Mouse (Mus musculus) heart, postnatal 14 days (tissue): Measurements from ENCODE around the gene Klf4. TPM values are rescaled to one million over a fixed set of nuclear protein-coding genes. Genes with fewer than 3 reads are reported as not detected.

Experiments used
- DNase-seq, 2 experiments: peaks; one replicate each; pipeline ENCODE4 v3.0.0; 2021 to 2022
- intact Hi-C: fragments of 180-260 bp; cut with DNase I; formaldehyde crosslinking; loops from one replicate; pipeline ENCODE4 v1.15.1; 2025
- long read RNA-seq, 2 experiments: library from polyadenylated mRNA; stranded (forward); transcript quantifications; one replicate each; pipeline ENCODE4 v2.0.0; 2021
- total RNA-seq, 2 experiments: library from RNA; stranded (reverse); gene quantifications; 2 replicates each; pipeline ENCODE4 v1.2.3; 2021

Gene Klf4
- 10 to 100 TPM; 58.8 to 59.1 TPM for total RNA-seq
- long read RNA-seq, experiment 1, transcript Klf4-201 (5 exons, 3,029 nt): major isoform, 37 of 48 reads
- long read RNA-seq, experiment 1, partial matches to known transcripts: 5 of 48 reads
- long read RNA-seq, experiment 1, other reads (novel, unspliced or antisense): 6 of 48 reads
- long read RNA-seq, experiment 2, transcript Klf4-201 (5 exons, 3,029 nt): major isoform, 12 of 17 reads
- long read RNA-seq, experiment 2, partial matches to known transcripts: 4 of 17 reads
- long read RNA-seq, experiment 2, other reads (novel, unspliced or antisense): 1 of 17 reads

DNA sequence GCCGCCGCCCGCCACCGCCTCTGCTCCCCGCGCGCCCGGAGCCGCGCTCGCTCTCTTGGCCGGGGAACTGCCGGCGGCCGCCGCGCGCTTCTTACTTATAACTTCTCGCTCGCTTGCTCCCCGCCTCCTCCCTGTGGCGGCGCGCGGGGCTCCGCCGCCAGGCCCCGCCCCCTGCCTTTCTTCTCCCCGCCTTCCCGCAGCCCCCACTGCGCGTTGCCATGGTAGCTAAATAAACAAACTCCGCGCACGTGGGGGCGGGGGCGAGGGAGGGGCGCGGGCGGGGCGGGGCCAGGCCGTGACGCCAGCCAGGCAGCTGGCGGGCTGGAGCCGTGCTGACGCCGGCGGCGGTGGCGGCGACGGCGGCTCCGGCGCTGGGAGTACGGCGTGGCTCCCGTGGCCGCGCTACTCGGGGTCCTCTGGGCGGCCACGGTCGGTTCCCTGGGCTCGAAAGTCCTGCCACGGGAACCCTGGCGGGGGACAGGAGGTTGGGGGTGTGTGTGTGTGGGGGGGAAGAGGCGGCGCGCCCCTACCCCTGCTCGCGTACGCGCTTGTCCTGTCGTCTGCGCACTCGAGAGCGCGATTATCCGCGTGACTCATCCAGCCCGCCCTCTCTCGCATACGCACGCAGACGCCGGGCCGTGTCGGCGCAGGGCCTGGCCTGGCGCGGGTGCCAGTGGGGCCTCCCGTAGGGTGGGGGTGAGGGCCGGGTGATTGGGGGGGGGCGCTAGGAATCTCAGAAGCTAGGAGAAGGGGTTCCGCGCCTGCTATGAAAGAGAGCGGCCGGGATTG is at the start of gene Klf4:
Gene Klf4, minus strand, starts transcription at position 60 of the 789 bp plus-strand sequence.
- intact Hi-C loops: loop anchor here (2.0 to 5.0 kb wide), 3 partner anchors 290 to 830 kb away; no protein-coding TSS in a partner anchor
- peak; percentile 95 to 96 for DNase-seq

DNA sequence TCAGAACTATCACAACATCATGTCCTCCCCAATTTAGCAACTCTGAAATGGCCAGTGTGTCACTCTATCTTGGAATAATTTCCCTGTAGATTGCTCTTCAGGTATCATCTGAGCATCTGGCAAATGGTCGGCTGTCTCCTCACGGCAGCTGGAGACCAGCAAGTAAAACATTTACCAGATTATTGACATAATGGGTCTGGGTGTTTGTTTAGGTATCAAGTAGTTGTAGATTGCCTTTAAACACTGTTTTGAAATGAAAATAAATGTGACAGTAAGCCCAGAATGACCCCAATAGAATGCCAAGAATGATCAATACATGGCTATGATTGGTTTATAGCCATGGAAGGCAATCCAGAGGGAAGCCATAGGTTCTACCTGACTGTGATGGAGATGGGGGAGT is 39.2 kb upstream of the Klf4 start:
- intact Hi-C loops: no loop called here
- DNase-seq: no peak

DNA sequence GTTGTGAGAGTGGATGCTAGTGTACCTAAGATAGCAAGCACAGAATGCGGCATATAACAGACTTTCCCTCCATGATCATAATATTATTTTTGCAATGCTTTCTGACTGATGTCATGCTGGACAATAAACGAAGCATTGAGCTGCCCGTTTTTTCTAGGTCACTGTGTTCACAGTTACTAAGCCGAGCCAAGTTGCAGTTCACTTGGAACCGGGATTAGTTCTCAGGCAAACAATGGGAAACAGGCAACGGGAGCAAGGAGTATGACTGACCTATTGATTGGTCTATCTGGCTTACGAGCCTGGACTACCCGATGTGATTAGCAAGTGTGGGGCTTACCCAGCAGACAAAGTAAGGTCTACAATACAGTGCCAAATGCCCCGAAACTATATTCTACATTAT is 35.7 kb upstream of the Klf4 start:
- peak; percentile 8 to 19 for DNase-seq
- intact Hi-C loops: no loop called here

DNA sequence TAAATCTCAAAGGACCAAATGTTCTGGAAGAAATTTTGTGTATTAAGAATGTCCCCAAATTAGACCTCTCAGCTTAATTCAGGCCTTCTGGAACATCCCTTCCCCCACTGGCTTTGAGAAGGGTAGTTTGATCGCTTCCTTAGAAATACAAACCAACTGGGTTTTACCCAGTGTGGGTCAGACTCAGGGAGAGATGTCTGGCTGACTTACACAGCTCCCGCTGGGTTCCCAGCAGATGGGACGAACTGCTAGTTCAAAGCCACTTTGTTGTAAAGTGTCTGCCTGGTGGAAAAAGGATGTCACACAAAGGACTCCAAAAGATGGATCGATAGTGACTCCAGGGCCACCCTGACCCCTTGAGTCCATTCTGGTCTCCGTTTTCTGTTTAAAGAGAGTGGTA is 35.3 kb upstream of the Klf4 start:
- intact Hi-C loops: no loop called here
- peak in 1 of 2 experiments; percentile 7 for DNase-seq

DNA sequence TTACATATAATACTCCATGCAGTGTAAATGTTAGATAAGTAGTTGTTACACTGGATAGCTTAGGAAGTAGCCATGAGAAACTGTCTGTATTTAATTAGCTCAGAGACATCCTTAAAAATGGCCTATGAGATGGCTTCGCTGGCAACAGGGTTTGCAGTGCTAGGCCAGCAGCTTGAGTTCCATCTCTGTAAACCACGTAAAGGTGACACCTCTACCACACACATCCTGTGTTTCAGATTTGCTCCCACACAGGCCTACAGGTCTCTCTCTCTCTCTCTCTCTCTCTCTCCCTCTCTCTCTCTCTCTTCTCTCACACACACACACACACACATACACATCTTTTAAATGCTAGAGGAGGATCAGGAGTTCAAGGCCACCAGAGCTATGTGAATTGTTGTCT is 32.1 kb upstream of the Klf4 start:
- intact Hi-C loops: no loop called here
- no peak for DNase-seq

DNA sequence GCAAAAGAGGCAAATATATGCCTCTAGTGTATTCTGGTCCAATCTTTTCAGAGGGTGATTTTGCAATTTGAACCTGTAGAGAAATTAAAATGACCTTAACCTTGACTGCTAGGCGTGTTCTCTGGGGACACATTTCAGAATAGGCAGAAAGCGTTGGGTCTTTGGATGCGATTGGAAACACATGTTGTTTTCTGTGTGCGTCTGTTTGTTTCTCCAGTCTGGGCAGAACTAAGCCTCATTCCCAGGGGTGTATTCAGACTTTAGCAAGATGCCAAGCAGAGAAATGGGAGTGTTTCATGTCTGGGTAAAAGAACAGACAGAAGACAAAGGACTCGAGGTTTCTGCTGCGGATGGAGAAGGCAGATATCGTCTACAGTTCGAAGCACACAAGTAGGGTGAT is 30.8 kb upstream of the Klf4 start:
- intact Hi-C loops: no loop called here
- DNase-seq: peak in 1 of 2 experiments; percentile 29

DNA sequence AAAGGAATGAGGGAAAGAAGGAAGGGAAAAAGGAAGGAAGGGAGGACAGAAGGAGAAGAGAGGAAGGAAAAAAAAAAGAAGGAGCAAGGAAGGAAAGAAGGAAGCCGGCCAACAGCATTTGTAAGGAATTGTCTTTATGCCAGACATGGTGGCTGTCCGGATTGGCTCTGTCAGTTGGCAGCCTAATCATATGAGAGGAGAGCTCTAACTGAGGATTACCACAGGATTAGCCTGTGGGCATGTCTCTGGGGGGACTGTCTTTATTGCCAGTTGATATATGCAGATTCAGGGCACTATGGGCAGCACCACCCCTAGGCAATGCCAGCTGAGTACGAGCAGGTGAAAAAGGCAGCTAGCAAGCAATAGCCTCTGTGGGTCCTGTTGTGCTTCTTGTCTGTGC is 29.8 kb upstream of the Klf4 start:
- DNase-seq: peak in 1 of 2 experiments; percentile 11
- intact Hi-C loops: no loop called here

DNA sequence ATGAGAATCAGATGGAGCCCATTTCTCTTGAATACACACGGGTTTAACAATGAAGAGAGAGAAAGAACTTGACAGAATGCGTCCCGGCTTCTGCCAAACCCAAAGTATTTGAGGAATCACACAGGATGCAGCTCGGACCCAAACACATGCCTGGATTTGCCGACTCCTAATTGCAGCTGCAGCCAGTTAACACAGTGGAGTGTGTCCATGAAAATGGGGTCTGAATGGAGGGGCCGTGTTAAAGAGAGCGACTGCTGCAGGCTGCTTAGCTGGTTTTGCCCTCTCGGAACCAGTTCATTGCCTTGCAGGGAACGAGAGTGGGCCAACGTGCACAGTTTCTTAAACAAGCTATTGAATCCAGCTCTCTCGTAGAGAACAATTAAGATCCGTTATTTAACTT is 14.6 kb upstream of the Klf4 start:
- no peak for DNase-seq
- intact Hi-C loops: no loop called here

DNA sequence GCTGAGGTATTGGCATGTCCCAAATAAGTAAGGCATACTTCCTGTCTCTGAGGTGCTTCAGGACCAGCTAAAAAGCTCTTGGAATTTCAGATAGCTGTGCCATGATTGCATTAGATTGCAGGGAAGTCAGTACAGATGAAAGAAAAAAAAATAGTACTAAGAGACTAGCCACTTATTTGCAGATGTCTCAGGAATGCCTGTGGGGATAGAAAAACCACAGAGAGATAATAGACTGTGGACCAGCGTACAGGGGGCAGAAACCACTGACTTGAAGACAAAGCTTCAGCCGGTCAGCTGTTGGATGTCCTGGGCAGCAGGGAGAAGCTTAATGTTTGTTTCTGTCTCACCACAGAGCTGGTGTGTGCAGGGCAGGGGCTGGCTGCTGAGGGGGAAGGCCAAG is 10.5 kb upstream of the Klf4 start:
- no peak for DNase-seq

DNA sequence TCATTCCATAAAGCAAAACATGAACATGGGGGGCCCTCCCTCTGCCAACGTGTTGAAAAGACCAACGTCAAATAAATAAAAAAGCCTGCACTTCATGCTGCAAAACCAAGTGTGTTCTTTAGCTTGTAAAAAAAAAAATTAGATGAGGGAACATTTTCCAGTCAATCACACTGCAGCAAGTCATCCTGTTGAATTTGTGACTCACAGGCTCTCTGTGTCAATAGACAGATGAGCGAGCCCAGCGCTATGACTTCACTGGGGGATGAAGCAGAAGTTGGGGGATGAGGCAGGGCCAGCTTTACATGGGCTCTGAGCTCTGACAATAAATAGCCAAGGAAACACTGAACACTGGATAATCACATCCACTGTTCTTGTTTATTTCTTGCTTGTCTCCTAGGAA is 9.4 kb upstream of the Klf4 start:
- DNase-seq: no peak
- intact Hi-C loops: no loop called here

More for the DNA sequence above, 10.5 kb upstream of the Klf4 start:
- intact Hi-C loops: no loop called here

DNA sequence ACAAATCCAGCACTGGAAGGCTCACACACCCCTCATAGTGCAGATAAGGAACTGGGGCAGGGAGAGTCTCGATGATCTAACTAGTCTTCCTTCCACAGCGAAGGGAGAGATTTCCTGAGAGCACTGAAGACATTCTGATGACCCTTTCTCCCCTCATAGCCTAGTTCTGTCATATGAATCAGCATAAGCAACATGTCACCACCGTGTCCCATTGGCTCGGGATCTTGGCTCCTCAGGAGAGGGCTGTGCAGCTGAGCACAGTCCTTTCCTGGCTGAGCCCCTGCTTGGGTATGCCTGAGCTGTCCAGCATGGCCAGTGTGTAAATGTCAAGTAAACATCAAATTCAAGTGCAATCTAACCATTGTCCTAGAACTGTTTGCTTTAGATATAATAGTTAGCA is 9.0 kb upstream of the Klf4 start:
- peak; percentile 29 to 30 for DNase-seq
- intact Hi-C loops: no loop called here

DNA sequence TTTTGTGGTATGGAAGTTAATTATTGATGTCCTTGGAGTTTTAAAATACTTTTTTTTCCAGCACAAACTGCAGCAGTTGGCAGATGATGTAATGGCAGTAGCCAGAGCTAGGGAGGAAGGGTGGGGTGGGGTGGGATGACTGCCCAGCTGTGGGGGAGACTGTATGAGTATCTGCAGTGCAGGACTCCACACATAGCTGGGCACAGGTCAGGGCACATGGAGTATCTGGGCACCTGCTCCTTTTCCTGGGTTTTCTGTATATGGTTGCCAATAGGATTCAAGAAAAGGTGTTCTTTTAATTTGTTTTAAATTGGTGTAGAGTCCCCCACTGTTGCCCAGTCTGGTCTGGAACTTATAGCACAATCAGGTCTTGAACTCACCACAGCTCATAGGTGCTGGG is 2.7 kb upstream of the Klf4 start:
- intact Hi-C loops: no loop called here
- DNase-seq: no peak

DNA sequence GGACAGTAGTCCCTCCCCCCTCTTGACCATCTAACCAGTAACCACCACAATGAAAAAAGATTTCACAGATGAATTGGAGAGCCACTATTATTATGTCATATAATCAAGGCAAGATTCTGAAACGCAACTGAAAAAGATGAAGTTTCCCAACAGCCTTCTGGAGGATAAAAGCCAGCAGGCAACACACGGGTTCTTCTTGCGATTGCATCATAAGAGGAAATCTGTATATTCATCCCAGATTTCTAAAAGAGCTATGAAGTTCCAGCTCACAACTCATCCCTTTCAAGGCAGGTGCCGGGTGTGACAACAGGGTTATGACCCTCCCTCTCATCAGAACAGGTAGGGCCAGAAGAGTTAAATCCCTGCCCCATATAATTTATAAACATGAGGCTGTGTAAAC is 2.2 kb upstream of the Klf4 start:
- no peak for DNase-seq
- intact Hi-C loops: loop anchor here (5.0 kb wide), 2 partner anchors 288 to 828 kb away; no protein-coding TSS in a partner anchor

DNA sequence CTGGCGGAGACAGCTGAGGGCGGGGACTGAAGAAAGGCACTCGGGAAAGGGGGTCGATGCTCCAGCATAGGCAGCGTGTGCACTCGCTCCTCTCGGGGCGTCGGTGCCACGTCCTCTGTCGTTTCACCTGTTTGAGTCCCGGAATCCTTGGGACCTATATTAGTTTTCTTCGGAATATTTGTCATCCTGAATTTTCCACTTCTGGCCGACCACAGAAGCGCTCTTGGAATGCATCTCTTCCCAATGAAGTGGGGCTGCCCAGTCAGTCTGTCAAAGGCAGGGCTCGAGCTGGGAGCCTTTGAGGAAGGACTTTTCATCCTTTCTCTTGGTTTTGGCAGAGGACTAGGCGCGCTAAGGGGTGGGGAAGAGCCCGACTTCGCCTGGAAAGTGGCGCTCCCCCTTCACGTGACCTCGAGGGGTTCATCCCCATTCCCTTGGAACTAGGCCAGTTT is 1.6 kb upstream of the Klf4 start:
- DNase-seq: peak; percentile 32 to 50
- intact Hi-C loops: loop anchor here (2.0 to 5.0 kb wide), 3 partner anchors 288 to 828 kb away; no protein-coding TSS in a partner anchor

DNA sequence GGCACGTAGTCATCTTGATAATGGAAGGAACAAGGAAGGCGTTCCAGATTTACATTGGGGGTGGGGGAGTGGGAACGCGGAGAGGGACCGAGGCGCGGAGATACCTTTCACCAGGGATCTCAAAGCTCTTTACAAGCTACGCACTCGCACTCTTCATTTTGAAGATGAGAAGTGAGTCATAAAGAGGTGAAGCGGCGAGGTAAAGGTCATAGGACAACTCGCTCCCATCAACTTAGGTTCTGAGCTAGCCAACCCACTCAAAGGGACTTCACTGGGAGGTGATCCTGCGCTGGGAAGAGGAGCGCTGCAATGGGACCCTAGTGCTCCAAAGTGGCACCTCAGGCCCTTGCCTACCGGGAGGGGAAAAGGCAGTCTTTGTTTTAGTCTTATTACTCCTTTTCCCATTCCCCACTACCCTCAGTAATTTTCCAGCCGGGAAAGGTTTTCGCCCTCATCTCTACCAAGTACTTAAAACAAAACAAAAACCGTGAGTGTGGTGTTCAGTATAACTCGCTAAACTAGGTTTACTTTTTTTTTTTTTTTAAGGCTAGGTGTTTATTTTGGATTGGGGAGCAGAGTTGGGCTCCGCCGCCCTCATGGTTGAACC is 1.0 kb upstream of the Klf4 start:
- DNase-seq: no peak
- intact Hi-C loops: loop anchor here (2.0 to 5.0 kb wide), 3 partner anchors 289 to 829 kb away; no protein-coding TSS in a partner anchor

DNA sequence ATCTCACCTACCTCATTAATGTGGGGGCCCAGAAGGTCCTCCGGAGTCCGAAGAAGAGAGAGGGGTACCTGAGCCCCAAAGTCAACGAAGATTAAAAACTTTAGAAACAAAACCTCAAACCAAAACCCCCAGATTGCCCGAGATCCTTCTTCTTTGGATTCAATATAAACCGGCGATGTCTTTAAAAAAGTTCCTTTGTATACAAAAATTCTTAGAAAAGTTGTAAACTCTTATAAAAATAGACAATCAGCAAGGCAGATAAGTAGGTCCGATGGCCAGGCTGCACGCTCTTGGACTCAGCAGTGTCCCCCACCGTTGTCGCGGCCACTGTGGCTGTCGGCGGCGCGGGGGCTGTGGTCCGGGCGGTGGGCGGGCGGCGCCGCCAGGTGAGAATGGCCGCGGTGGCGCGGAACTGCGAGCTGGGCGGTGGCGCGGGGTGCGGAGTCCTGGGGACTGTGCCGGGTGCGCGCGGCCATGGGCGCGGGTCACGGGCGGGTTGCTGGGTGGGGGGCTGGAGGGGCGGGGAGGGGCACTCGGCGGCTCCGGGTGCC is 335 bp downstream of the Klf4 start:
- no peak for DNase-seq
- intact Hi-C loops: loop anchor here (1.0 to 5.0 kb wide), 4 partner anchors 119 to 830 kb away; no protein-coding TSS in a partner anchor

DNA sequence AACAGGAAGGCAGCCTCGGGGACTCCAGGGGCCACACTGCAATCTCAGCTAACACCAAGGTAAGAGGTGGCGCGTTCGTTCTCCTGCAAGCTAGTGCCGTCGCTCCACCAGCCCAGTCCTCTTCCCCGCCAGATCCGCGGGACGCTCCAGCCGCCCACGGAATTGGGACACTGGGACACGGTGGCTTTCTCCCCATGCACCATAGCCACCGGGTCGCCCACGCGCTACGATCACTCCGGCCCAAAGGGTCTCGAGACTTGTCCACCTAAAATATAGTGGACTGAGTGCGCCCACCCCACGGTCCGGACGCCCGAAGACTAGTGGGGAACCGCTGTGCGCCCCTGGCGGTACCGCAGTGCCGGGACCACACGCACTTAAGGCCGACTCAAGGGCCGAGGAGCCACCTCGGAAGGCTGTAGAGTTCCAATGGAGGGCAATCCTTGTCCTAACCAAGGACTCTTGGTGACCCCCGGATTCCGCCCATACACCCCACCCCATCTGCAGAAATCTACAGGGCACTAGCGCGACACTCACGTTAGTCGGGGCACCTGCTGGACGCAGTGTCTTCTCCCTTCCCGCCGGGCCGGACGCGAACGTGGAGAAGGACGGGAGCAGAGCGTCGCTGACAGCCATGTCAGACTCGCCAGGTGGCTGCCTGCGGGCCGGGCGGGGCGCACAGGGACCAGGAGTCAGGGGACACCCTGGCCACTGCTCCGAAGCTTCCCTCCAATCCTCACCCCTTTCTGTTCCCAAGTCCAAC is 990 bp downstream of the Klf4 start:
- intact Hi-C loops: loop anchor here (1.0 to 5.0 kb wide), 3 partner anchors 120 to 831 kb away; no protein-coding TSS in a partner anchor
- peak; percentile 59 to 64 for DNase-seq

DNA sequence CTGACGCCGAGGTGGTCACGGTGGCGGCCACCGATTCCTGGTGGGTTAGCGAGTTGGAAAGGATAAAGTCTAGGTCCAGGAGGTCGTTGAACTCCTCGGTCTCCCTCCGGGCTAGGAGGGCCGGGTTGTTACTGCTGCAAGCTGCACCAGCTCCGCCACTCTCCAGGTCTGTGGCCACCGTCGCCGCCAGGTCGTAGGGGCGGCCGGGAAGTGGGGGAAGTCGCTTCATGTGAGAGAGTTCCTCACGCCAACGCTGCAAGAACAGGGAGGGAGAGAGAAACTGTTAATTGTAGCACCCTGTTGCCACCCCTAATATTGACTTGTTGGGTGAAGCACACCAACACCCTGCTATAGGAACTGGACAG is 1.6 kb downstream of the Klf4 start:
- intact Hi-C loops: loop anchor here (1.0 to 5.0 kb wide), 4 partner anchors 121 to 963 kb away; no protein-coding TSS in a partner anchor
- peak in 1 of 2 experiments; percentile 44 for DNase-seq

DNA sequence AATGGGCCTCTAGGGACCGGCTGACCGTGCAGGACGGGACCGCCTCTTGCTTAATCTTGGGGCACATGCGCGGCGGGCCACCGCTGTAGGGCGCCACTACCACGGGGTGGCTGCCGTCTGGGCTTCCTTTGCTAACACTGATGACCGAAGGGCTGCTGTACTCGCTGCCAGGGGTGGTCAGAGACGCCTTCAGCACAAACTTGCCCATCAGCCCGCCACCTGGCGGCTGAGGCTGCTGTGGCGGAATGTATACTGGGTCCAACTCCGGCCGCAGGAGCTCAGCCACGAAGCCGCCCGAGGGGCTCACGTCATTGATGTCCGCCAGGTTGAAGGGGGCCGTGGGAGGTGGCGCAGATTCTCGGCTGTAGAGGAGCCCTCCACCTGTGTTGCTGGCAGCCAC is 2.0 kb downstream of the Klf4 start:
- peak; percentile 79 to 84 for DNase-seq
- intact Hi-C loops: loop anchor here (1.0 to 5.0 kb wide), 3 partner anchors 292 to 963 kb away; no protein-coding TSS in a partner anchor

DNA sequence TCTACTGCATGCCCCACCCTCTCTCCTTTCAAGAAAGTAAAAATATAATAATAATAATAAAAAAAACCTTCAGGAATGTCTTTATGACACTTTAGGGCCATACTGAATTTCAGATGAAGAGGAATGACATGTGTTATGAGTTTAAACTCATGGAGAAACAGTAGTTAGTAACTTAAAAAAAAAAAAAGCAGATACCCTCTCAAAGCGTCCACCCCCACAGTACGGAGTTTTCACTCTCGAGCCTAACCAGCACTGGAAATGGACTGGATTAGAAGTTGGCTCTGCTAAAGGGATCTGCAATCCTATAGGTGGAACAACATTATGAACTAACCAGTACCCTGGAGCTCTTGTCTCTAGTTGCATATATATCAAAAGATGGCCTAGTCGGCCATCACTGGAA is 3.9 kb downstream of the Klf4 start:
- no peak for DNase-seq
- intact Hi-C loops: no loop called here
